Mouse (Mus musculus) lung, embryonic 14.5 days (tissue): ENCODE measurements at regions not wholly inside any gene's neighbourhood (a gene's known extent, or its start where the extent isn't known, plus 50 kb on each side); places are given as distances from the start of the nearest gene placed in this dataset.
A peak's percentile ranks its signal among the peaks of the same experiment; 100 is the strongest.

Experiments
- ATAC-seq: fragments of 200-750 bp; cut with Nextera tagmentation; 2 replicates; pipeline ENCODE4 v1.8.0; 2017; ENCODE audit warnings: mild to moderate bottlenecking, moderate TSS enrichment, moderate library complexity; ENCODE audit not compliant: insufficient read depth
- DNase-seq: peaks from one replicate; pipeline ENCODE4 v3.0.0-alpha.2; 2015
- H3K27ac ChIP-seq: fragments of 300-500 bp; sonication (generic); 2 replicates; pipeline ENCODE4 v1.5.1; 2014; ENCODE audit warnings: low read depth, mild to moderate bottlenecking, moderate library complexity
- H3K27me3 ChIP-seq: fragments of 300-500 bp; sonication (generic); 2 replicates; pipeline ENCODE4 v1.6.1; 2014; ENCODE audit warnings: low read length, control low read depth; ENCODE audit not compliant: insufficient read depth
- H3K36me3 ChIP-seq: fragments of 300-500 bp; sonication (generic); 2 replicates; pipeline ENCODE4 v1.6.1; 2014; ENCODE audit warnings: control low read depth; ENCODE audit not compliant: insufficient read depth
- H3K4me1 ChIP-seq: fragments of 300-500 bp; sonication (generic); 2 replicates; pipeline ENCODE4 v1.6.1; 2014; ENCODE audit warnings: antibody characterized with exemption, control low read depth; ENCODE audit not compliant: insufficient read depth
- H3K4me2 ChIP-seq: fragments of 300-500 bp; sonication (generic); 2 replicates; pipeline ENCODE4 v1.6.1; 2014; ENCODE audit warnings: mild to moderate bottlenecking
- H3K4me3 ChIP-seq: fragments of 300-500 bp; sonication (generic); 2 replicates; pipeline ENCODE4 v1.5.1; 2014; ENCODE audit warnings: low read depth, low read length
- H3K9ac ChIP-seq: fragments of 300-500 bp; sonication (generic); 2 replicates; pipeline ENCODE4 v1.6.1; 2014
- H3K9me3 ChIP-seq: fragments of 300-500 bp; sonication (generic); 2 replicates; pipeline ENCODE4 v1.6.1; 2016; ENCODE audit warnings: low read depth, low read length, control low read depth
- CTCF ChIP-seq: IDR thresholded peaks from 2 replicates; pipeline ENCODE4 v1.5.1; 2016; ENCODE audit warnings: antibody characterized with exemption, low read depth
- WGBS: fragments of 180-500 bp; shearing (Covaris S2); extraction: QIAGEN DNeasy Blood & Tissue Kit; methylation state at CpG from one replicate; pipeline ENCODE4 v1.1.7; 2014; 5-methylcytosine and 5-hydroxymethylcytosine counted together

DNA sequence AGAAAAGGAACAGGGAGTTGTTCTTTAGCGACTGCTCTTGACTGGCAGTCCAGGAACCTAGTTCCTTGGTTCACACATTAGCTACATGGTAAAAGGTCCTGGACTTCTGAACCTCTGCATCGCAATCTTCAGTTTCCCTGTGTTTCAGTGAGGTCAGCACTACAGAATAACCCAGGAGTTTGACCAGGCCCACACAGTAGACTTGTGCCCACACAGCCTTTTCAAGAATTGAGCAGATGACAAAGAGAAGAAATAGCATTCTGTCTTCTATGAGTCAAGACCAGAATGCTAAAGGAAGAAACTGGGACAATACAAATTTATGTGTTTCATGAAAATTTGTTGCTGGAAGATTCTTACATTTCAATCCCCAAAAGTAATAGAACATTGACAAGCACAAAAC is 1162.7 kb upstream of the Slc39a10 start:
- no peak overlapping the region for H3K27ac ChIP-seq
- H3K9ac ChIP-seq, result no peak overlapping the region
- DNase-seq (no peak), ATAC-seq (no peak)
- 68% methylated on average over 2 of the region's 2 CpGs for WGBS
- no peaks in the 10 kb centered on the region for H3K27me3 ChIP-seq
- no peak for TF ChIP-seq CTCF
- no peaks in the 10 kb centered on the region for H3K9me3 ChIP-seq
- no peak overlapping the region for H3K4me3 ChIP-seq
- no peaks in the 10 kb centered on the region for H3K36me3 ChIP-seq
- H3K4me2 ChIP-seq, result no peak overlapping the region
- no peaks in the 10 kb centered on the region for H3K4me1 ChIP-seq

DNA sequence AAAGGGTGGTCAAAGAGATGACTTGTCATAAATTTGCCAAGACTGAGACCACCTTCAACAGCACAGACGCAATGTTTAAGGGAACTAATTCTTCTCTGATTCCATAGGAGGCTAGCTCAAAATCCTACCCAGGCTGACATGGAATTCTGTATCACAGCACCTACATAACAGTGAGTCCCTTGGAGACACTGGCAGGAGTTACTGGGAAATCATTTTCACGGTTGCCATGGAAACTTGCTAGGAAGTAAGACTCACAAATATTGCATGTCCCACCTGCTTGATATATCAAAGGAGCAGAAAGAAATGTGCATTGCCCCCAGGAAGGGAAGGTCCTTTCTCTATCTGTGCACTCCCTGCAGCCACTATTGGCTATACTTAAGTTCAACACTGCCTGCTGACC is 1139.0 kb upstream of the Slc39a10 start:
- no peaks in the 10 kb centered on the region for H3K9me3 ChIP-seq
- no peak overlapping the region for H3K9ac ChIP-seq
- H3K27me3 ChIP-seq, result no peaks in the 10 kb centered on the region
- no peak overlapping the region for H3K27ac ChIP-seq
- ATAC-seq (no peak), DNase-seq (peak; percentile 0)
- H3K4me3 ChIP-seq, result no peak overlapping the region
- WGBS, result 83% methylated on average over 2 of the region's 2 CpGs
- TF ChIP-seq CTCF, result no peak
- no peak overlapping the region for H3K4me2 ChIP-seq
- H3K4me1 ChIP-seq, result no peaks in the 10 kb centered on the region
- H3K36me3 ChIP-seq, result no peaks in the 10 kb centered on the region
